In the genomic region with DNA sequence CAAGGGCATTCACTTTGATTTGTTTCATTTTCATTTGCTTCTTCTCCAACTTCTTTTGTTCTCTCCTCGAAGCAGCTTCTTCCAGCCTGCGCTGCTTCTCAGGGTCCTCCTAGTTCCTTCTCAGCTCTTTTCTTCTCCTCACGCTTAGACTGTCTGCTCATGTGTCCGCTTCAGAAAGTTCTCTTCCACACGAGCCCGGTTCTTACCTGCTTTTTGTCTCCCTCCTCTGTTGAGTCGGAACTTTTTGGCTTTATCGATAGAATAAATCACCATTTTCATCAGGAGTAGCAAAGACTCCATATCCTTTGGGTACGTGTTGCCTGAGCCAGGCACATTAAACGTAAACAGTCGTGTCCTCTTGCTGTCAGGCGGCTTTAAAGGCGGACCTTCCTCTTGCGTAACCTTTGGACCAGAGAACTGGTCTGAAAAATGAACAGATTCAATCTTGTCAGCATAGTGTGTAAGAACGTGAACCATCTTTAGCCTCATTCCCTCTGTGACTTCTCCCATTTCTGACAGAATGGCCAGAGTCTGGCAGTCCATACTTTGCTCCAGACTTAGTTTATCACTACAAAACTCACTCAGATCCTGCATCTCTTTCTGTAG, we compare ENCODE assay signal across 14 mouse cellular contexts.
A peak's percentile ranks its signal among the peaks of the same experiment; 100 is the strongest.
DNase-seq lines count a peak whose midpoint lies in the region.
"Had no signal": no experiment of that assay in that cellular context is flagged by ENCODE, and none has a peak within 500 bp of the region (broad histone marks: within the 10 kb centered on the region; RNA-seq: fewer than 3 reads in every experiment).

No protein-coding gene starts in this region.

- no peaks in the 10 kb centered on the region for H3K36me3 ChIP-seq in midbrain, embryonic 10.5 days
- H3K36me3 ChIP-seq: hindbrain, embryonic 13.5 days; neural tube, embryonic 12.5 days had no signal

- H3K9me3 ChIP-seq in midbrain, embryonic 10.5 days (replicated peaks) = no peaks in the 10 kb centered on the region
- H3K9me3 ChIP-seq: hindbrain, embryonic 13.5 days; neural tube, embryonic 12.5 days had no signal

- WGBS in midbrain, embryonic 10.5 days = 93% methylated on average over 15 of the region's 15 CpGs

- H3K27me3 ChIP-seq in midbrain, embryonic 10.5 days (ENCODE audit: low read depth, poor library complexity, severe bottlenecking) = no peaks in the 10 kb centered on the region
- H3K27me3 ChIP-seq: hindbrain, embryonic 13.5 days; neural tube, embryonic 12.5 days had no signal

- H3K4me3 ChIP-seq in midbrain, embryonic 10.5 days = no peak overlapping the region
- H3K4me3 ChIP-seq: hindbrain, embryonic 13.5 days; neural tube, embryonic 12.5 days had no signal

- peak; percentile 27 for DNase-seq in adrenal gland, postnatal 14 days
- no peak for DNase-seq in adrenal gland, postnatal 4 days (ENCODE audit: low spot score in 2 of 2)
- DNase-seq in urinary bladder, postnatal 14 days (ENCODE audit: low spot score) = peak; percentile 20
- DNase-seq in urinary bladder, adult 2 months (ENCODE audit: low spot score) = no peak
- DNase-seq in lung, postnatal 14 days = peak; percentile 55
- no peak for DNase-seq in left cerebral cortex, postnatal 25 days (ENCODE audit: low spot score in 2 of 2)
- DNase-seq in layer of hippocampus, postnatal 36 days = no peak
- no peak for DNase-seq in midbrain, embryonic 10.5 days (ENCODE audit: low spot score)
- DNase-seq: cerebellum, adult 8-10 months; embryo, embryonic 11 days; heart, adult 11 months had no signal

- intact Hi-C loops in left cerebral cortex, postnatal 25 days (cut with DNase I) = no loop called here

- no peaks in the 10 kb centered on the region for H3K4me1 ChIP-seq in midbrain, embryonic 10.5 days
- H3K4me1 ChIP-seq: hindbrain, embryonic 13.5 days; neural tube, embryonic 12.5 days had no signal

- no peak overlapping the region for H3K27ac ChIP-seq in midbrain, embryonic 10.5 days (replicated peaks)
- H3K27ac ChIP-seq: hindbrain, embryonic 13.5 days; kidney, postnatal 0 days; neural tube, embryonic 12.5 days had no signal

Comparison
In these comparisons a context has a peak if more than half of its experiments do, and no peak if none do; other contexts are left out.
1. DNase-seq: peak in adrenal gland, postnatal 14 days (single experiment), urinary bladder, postnatal 14 days (single experiment) and lung, postnatal 14 days (single experiment); none in adrenal gland, postnatal 4 days (0 of 2), urinary bladder, adult 2 months (single experiment), left cerebral cortex, postnatal 25 days (0 of 2), layer of hippocampus, postnatal 36 days (0 of 2) and midbrain, embryonic 10.5 days (single experiment).